Mouse (Mus musculus) erythroblast, embryonic 14.5 days (primary cell): ENCODE results near the gene Dspp.

Source experiments
- GATA1 ChIP-seq: IDR thresholded peaks from 2 replicates; pipeline ENCODE4 v1.6.1; 2012; ENCODE audit warnings: low read length, inconsistent platforms, mixed read lengths
- TAL1 ChIP-seq: IDR thresholded peaks from 3 replicates; pipeline ENCODE4 v1.6.1; 2012; ENCODE audit warnings: low read length, inconsistent platforms, mixed read lengths

- TF ChIP-seq GATA1 (no peak), TAL1 (no peak)
Observed at GRCm38 (mm10) chr5:104218926-104219325, 48.4 kb downstream of the Dspp start.
